Mouse (Mus musculus): Measurements from ENCODE around the gene Met.
A peak's percentile ranks its signal among the peaks of the same experiment; 100 is the strongest.

The Met gene

GRCm38 (mm10) chr6:17546341-17546740 lies 82.7 kb downstream of the Met start:
- ATAC-seq (ENCODE audit: insufficient number of reproducible peaks, low FRiP score, low TSS enrichment) = no peak

DNA sequence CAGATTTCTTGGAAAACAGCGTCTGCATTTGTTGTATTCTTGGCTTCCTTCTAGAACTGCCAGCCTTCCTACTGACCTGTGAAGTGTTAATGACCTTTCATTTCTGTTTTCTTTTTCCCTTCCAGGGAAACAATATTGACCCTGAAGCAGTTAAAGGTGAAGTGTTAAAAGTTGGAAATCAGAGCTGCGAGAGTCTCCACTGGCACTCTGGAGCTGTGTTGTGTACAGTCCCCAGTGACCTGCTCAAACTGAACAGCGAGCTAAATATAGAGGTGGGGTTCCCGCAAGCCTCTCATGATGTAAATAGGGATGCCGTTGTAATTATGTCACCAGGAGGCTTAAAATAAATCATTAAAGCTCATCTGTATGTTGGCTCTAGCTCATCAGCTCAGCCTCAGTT lies 83.2 kb downstream of the Met start:
- ATAC-seq (ENCODE audit: insufficient number of reproducible peaks, low FRiP score, low TSS enrichment) = no peak

- no peak for ATAC-seq (ENCODE audit: insufficient number of reproducible peaks, low FRiP score, low TSS enrichment)
Measured at GRCm38 (mm10) chr6:17548786-17549185, 85.2 kb downstream of the Met start.

- ATAC-seq (ENCODE audit: insufficient number of reproducible peaks, low FRiP score, low TSS enrichment) = no peak
Measured at GRCm38 (mm10) chr6:17549645-17550044, 86.0 kb downstream of the Met start.

- ATAC-seq (ENCODE audit: insufficient number of reproducible peaks, low FRiP score, low TSS enrichment) = no peak
Measured at GRCm38 (mm10) chr6:17554263-17554662, 90.7 kb downstream of the Met start.

GRCm38 (mm10) chr6:17554757-17555156 lies 91.2 kb downstream of the Met start:
- ATAC-seq (ENCODE audit: insufficient number of reproducible peaks, low FRiP score, low TSS enrichment) = no peak

GRCm38 (mm10) chr6:17555719-17556118 lies 92.1 kb downstream of the Met start:
- no peak for ATAC-seq (ENCODE audit: insufficient number of reproducible peaks, low FRiP score, low TSS enrichment)

- ATAC-seq (ENCODE audit: insufficient number of reproducible peaks, low FRiP score, low TSS enrichment) = no peak
Measured at GRCm38 (mm10) chr6:17559657-17560056, 96.1 kb downstream of the Met start.

- no peak for ATAC-seq (ENCODE audit: insufficient number of reproducible peaks, low FRiP score, low TSS enrichment)
Measured at GRCm38 (mm10) chr6:17561347-17561746, 97.7 kb downstream of the Met start.

- ATAC-seq (ENCODE audit: insufficient number of reproducible peaks, low FRiP score, low TSS enrichment) = no peak
Measured at GRCm38 (mm10) chr6:17561886-17562285, 98.3 kb downstream of the Met start.

GRCm38 (mm10) chr6:17562472-17563088 lies 99.0 kb downstream of the Met start:
- ATAC-seq (ENCODE audit: insufficient number of reproducible peaks, low FRiP score, low TSS enrichment) = no peak

GRCm38 (mm10) chr6:17568702-17569352 lies 105.2 kb downstream of the Met start:
- ATAC-seq (ENCODE audit: insufficient number of reproducible peaks, low FRiP score, low TSS enrichment) = no peak

DNA sequence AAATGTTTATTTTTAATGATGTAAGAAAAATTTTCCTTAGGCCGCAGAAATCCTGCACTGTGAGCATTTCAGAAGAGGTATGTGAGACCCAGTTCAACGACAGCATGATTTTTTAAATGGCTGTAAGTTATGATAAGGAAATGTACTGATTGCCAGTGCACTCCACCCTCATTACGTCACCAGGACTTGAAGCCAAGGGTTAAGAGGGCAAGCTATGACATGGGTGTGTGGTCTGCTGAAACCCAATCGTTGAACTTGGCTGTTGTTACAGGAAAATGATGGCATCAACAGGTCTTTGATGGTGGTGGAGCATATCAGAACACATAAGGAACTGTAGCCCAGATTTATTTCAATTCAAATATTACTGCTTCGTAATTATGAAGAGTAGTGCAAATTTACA lies 109.6 kb downstream of the Met start:
- ATAC-seq (ENCODE audit: insufficient number of reproducible peaks, low FRiP score, low TSS enrichment) = no peak

GRCm38 (mm10) chr6:17573732-17574131 lies 110.1 kb downstream of the Met start:
- ATAC-seq (ENCODE audit: insufficient number of reproducible peaks, low FRiP score, low TSS enrichment) = no peak

- no peak for ATAC-seq (ENCODE audit: insufficient number of reproducible peaks, low FRiP score, low TSS enrichment)
Measured at GRCm38 (mm10) chr6:17578092-17578760, 114.6 kb downstream of the Met start.

- ATAC-seq (ENCODE audit: insufficient number of reproducible peaks, low FRiP score, low TSS enrichment) = no peak
Measured at GRCm38 (mm10) chr6:17580349-17580748, 116.7 kb downstream of the Met start.

DNA sequence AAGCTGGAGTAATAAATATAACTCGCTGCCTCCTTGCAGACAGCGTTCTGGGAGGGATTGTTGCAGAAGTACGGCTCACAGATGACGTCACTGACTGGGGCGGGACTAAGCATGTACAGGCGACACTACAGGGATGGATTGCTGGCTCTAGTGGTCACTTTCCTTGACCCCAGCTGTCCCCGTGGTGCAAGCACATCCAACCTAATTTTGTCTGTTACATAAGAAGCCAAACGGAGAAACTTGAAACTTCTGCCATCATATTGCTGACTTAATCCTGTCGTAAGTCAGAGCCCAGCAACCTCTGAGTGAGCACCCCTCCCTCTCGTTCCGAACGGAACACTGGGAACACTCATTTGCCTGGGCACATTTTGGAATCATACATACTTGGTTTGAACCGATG lies 120.4 kb downstream of the Met start:
- peak; percentile 64; the same call in 1 of the 2 replicates for ATAC-seq (ENCODE audit: insufficient number of reproducible peaks, low FRiP score, low TSS enrichment)

- ATAC-seq (ENCODE audit: insufficient number of reproducible peaks, low FRiP score, low TSS enrichment) = peak; percentile 74
Measured at GRCm38 (mm10) chr6:17589049-17589952, 125.7 kb downstream of the Met start.

- ATAC-seq (ENCODE audit: insufficient number of reproducible peaks, low FRiP score, low TSS enrichment) = 0 out of 2 replicates have a peak, but pooled peaks have one; percentile 29
Measured at GRCm38 (mm10) chr6:17589953-17590627, 126.5 kb downstream of the Met start.

DNA sequence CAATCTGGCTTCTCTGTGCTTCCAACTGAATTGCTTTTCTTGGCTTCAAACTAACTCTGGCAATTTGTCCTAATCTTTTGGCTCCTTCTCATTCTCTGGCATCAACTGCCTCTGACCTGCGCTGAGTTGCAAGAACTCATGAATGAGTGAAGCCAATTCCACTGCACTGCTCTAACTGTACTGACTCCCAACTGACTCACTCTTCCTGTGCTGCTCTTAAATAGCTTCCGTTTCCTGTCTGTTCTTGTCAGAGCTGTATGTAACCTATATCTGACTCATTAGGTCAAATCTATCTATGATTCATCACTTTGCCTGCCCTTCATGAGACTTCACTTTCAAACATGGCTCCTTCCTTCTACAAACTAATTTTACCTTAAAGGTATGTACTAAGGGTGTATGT lies 130.4 kb downstream of the Met start:
- ATAC-seq (ENCODE audit: insufficient number of reproducible peaks, low FRiP score, low TSS enrichment) = no peak
